Mouse (Mus musculus) forebrain, embryonic 10.5 days (tissue): Measurements from ENCODE around the gene Mon1a. TPM values are rescaled to one million over a fixed set of nuclear protein-coding genes. Genes with fewer than 3 reads are reported as not detected.
A peak's percentile ranks its signal among the peaks of the same experiment; 100 is the strongest.

Experiments used
- DNase-seq: peaks from one replicate; pipeline ENCODE4 v3.0.0-alpha.2; 2017; ENCODE audit warnings: low spot score; ENCODE audit errors: extremely low spot score
- H3K27ac ChIP-seq: fragments of 300-500 bp; sonication (generic); 2 replicates; pipeline ENCODE4 v1.5.1; 2016; ENCODE audit warnings: mild to moderate bottlenecking
- H3K27me3 ChIP-seq: fragments of 300-500 bp; sonication (generic); 2 replicates; pipeline ENCODE4 v1.6.1; 2016; ENCODE audit warnings: mild to moderate bottlenecking; ENCODE audit not compliant: poor library complexity, severe bottlenecking
- H3K36me3 ChIP-seq: fragments of 300-500 bp; sonication (generic); replicated peaks from 2 replicates; pipeline ENCODE4 v1.6.1; 2016; ENCODE audit warnings: mild to moderate bottlenecking, moderate library complexity
- H3K4me1 ChIP-seq: fragments of 300-500 bp; sonication (generic); 2 replicates; pipeline ENCODE4 v1.6.1; 2016
- H3K4me3 ChIP-seq: fragments of 300-500 bp; sonication (generic); 2 replicates; pipeline ENCODE4 v1.5.1; 2016; ENCODE audit warnings: mild to moderate bottlenecking, moderate library complexity
- H3K9me3 ChIP-seq: fragments of 300-500 bp; sonication (generic); 2 replicates; pipeline ENCODE4 v1.6.1; 2016; ENCODE audit warnings: mild to moderate bottlenecking, moderate library complexity
- WGBS: fragments of 180-500 bp; shearing (Covaris S2); methylation state at CpG from one replicate; pipeline ENCODE4 v1.1.7; 2016; 5-methylcytosine and 5-hydroxymethylcytosine counted together
- polyA plus RNA-seq: library from polyadenylated mRNA; unstranded; fragments of >200 nt; fragmentation: Nextera tagmentation; extraction: Ambion mirVana; gene quantifications from 2 replicates; pipeline ENCODE4 v1.2.1, GENCODE M21; 2016

The Mon1a gene
- polyA plus RNA-seq, 1 experiment from 2014 or later = 12.5 TPM

DNA sequence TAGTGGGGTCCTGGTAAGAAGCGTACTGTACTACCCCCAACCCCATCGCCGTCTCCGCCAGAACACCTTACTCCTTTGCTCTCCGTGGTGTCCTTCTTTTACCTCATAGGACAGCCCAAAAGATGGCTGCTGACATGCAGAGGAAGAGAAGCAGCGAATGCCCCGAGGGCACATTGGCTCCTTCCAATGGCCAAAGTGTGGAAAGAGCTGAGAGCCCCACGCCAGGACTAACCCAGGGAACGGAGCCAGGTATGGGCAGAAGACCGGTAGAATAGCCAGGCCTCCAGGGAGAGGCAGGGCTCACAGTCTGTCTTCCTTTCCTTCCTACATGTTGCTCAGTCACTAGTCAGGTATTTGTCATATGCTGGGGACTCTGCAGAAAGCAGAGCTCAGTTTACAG lies 10.6 kb downstream of the Mon1a start:
- WGBS = 83% methylated on average over 10 of the region's 10 CpGs
- peaks cover 15% of the 10 kb centered on the region for H3K36me3 ChIP-seq
- no peaks in the 10 kb centered on the region for H3K9me3 ChIP-seq
- peaks cover 21% of the 10 kb centered on the region for H3K4me1 ChIP-seq
- H3K27ac ChIP-seq = no peak overlapping the region
- no peak for DNase-seq
- H3K4me3 ChIP-seq = no peak overlapping the region
- peaks cover 45% of the 10 kb centered on the region for H3K27me3 ChIP-seq

DNA sequence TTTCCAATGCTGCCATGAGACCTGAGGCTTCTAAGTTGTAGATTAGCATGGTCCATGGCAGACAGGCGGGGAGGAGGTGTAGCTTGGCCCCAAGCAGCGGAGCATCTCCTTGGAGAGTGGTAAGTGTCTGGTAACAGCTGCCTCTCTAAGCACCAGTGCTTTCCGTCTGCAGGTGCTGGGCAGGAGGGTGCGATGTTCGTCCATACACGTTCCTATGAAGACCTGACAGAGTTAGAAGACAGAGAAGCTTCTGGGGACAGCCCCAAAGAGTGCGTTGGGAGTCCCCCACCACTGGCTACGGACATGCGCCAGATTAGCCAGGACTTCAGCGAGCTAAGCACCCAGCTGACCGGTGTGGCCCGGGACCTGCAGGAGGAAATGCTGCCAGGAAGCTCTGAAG lies 11.9 kb downstream of the Mon1a start:
- WGBS = 70% methylated on average over 12 of the region's 12 CpGs
- Histone ChIP-seq H3K4me1 (peaks cover 22% of the 10 kb centered on the region), H3K36me3 (peaks cover 15% of the 10 kb centered on the region), H3K27me3 (peaks cover 46% of the 10 kb centered on the region), H3K4me3 (no peak overlapping the region), H3K27ac (no peak overlapping the region), H3K9me3 (no peaks in the 10 kb centered on the region)
- DNase-seq = no peak

DNA sequence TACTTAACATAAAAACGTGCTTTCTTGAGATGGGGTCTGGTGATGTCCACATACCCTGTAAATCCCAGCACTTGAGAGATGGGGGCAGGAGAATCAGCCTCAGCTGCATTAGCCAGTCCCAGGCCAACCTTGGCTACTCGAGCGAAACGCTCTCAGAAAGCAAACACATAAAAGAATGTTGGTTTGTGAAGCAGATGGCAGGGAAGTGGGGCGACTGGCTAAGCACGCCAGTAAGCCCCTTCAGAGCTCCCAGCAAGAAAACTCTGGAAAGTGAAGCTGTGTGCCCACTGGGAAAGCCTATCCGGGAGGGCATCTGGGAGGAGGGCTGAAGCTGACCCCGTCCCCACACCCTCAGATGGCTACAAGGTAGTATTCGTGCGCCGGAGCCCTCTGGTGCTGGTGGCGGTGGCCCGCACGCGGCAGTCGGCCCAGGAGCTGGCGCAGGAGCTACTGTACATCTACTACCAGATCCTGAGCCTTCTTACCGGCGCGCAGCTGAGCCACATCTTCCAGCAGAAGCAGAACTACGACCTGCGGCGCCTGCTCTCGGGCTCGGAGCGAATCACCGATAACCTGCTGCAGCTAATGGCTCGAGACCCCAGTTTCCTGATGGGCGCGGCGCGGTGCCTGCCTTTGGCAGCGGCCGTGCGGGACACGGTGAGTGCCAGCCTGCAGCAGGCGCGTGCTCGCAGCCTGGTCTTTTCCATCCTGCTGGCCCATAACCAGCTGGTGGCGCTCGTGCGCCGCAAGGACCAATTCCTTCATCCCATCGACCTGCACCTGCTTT lies 13.1 kb downstream of the Mon1a start:
- no peaks in the 10 kb centered on the region for H3K9me3 ChIP-seq
- H3K4me3 ChIP-seq = peak overlapping the region; percentile 55
- peak; percentile 75 for DNase-seq
- peaks cover 28% of the 10 kb centered on the region for H3K4me1 ChIP-seq
- H3K27me3 ChIP-seq = peaks cover 55% of the 10 kb centered on the region
- peaks cover 15% of the 10 kb centered on the region for H3K36me3 ChIP-seq
- 2% methylated on average over 44 of the region's 44 CpGs for WGBS
- H3K27ac ChIP-seq = peak overlapping the region; percentile 62

DNA sequence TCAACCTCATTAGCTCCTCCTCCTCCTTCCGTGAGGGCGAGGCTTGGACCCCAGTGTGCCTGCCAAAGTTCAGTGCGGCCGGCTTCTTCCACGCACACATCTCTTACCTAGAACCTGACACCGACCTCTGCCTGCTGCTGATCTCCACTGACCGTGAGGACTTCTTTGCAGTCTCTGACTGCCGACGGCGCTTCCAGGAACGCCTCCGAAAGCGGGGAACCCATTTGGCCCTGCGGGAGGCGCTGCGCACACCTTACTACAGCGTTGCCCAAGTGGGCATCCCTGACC lies 13.6 kb downstream of the Mon1a start:
- 8% methylated on average over 17 of the region's 17 CpGs for WGBS
- no peak for DNase-seq
- peaks cover 60% of the 10 kb centered on the region for H3K27me3 ChIP-seq
- peaks cover 15% of the 10 kb centered on the region for H3K36me3 ChIP-seq
- H3K9me3 ChIP-seq = no peaks in the 10 kb centered on the region
- H3K4me3 ChIP-seq = peak overlapping the region; percentile 55
- peaks cover 33% of the 10 kb centered on the region for H3K4me1 ChIP-seq
- H3K27ac ChIP-seq = no peak overlapping the region; the same call in 1 of the 2 replicates

DNA sequence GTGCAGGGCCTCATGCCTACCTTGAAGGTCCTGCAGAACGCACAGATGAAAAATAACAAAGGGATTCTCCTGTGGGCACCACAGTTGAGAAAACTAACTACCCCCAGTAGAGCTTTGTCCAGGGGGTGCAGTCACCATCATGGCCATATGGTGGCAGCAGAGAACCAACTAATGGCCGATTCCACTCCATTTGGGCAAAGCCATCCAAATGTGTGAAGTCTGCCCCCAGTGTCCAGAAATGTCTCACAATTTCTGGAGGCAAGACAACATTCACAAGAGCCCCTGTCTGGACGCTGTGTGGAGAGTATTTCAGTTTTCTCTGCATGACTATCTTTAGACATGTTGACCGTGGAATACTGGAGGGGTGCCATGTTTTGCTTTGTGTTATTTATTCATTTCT lies 16.8 kb downstream of the Mon1a start:
- H3K27ac ChIP-seq = no peak overlapping the region
- peaks cover 63% of the 10 kb centered on the region for H3K4me1 ChIP-seq
- peaks cover 12% of the 10 kb centered on the region; the same call in 1 of the 2 replicates for H3K36me3 ChIP-seq
- no peaks in the 10 kb centered on the region for H3K9me3 ChIP-seq
- H3K4me3 ChIP-seq = no peak overlapping the region
- DNase-seq = peak; percentile 86
- WGBS = 7% methylated on average over 4 of the region's 4 CpGs
- H3K27me3 ChIP-seq = peaks cover 73% of the 10 kb centered on the region

DNA sequence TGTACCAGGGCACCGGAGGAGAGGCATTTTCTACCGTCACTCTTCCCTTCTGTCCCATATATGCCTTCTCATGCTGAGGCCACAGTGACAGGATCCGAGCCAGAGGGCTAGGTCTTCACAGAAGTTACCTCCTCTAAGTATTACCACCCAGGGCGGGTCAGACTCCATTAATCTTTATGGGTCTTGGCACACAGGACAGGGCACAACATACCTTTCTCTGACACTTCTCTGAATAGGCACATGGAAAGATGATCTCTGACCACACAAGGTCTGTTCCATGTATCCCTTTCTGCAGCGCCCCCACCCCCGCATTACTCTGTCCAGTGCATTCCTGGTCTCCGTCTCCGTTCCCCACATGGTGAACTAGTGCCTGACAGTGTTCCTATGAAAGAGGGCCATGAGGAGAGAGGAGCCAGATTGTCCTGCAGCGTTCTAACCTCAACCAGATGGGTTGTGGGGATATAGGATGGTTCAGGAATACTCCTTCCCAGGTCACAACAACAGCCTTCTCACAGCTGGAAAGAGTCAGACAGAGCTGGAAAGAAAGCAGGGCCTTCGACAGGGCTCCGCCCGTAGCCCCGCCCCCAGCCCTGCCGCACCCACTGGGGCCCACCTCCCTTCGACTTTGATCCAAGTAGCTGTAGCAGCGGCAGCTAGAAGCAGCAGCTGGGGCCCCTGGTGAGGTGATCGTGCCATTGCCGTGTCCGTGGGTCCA lies 18.5 kb downstream of the Mon1a start, which contains the start of gene Mst1r:
TSS of gene Mst1r (plus strand) at position 622 of the 715 bp plus-strand sequence.
- H3K4me3 ChIP-seq = peak within 1 kb of the TSS; percentile 49
- H3K36me3 ChIP-seq = 0 out of 2 replicates have a peak, but pooled peaks cover 3% of the 10 kb centered on the region
- peaks cover 48% of the 10 kb centered on the region for H3K4me1 ChIP-seq
- peaks cover 56% of the 10 kb centered on the region for H3K27me3 ChIP-seq
- 21% methylated on average over 19 of the region's 19 CpGs for WGBS
- H3K27ac ChIP-seq = peak within 1 kb of the TSS; percentile 74
- no peaks in the 10 kb centered on the region for H3K9me3 ChIP-seq
- peak; percentile 64 for DNase-seq

DNA sequence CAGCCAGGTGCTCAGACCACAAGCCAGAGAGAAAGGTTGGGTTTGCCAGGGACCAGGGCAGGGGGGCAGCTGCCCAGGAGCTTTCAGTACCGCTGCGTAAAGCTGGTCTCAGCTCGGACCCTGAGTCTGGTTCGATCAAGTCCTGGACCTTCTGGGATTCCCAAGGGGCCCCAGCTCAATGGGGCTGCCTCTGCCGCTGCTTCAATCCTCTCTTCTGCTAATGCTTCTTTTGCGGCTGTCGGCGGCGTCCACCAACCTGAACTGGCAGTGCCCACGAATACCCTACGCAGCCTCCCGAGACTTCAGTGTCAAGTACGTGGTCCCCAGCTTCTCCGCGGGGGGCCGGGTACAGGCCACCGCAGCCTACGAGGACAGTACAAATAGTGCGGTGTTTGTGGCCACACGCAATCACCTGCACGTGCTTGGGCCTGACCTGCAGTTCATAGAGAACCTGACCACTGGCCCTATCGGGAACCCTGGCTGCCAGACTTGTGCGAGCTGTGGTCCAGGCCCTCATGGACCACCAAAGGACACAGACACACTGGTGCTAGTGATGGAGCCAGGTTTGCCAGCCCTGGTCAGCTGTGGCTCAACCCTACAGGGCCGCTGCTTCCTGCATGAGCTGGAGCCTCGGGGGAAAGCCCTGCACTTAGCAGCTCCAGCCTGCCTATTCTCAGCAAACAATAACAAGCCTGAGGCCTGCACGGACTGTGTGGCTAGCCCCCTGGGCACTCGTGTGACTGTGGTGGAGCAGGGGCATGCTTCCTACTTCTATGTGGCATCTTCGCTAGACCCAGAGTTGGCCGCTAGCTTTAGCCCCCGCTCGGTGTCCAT lies 19.2 kb downstream of the Mon1a start:
- no peak for DNase-seq
- H3K4me3 ChIP-seq = peak overlapping the region; percentile 49
- peak overlapping the region; percentile 74 for H3K27ac ChIP-seq
- 0 out of 2 replicates have a peak, but pooled peaks cover 3% of the 10 kb centered on the region for H3K36me3 ChIP-seq
- 47% methylated on average over 31 of the region's 31 CpGs for WGBS
- peaks cover 49% of the 10 kb centered on the region for H3K27me3 ChIP-seq
- peaks cover 43% of the 10 kb centered on the region for H3K4me1 ChIP-seq
- H3K9me3 ChIP-seq = no peaks in the 10 kb centered on the region

DNA sequence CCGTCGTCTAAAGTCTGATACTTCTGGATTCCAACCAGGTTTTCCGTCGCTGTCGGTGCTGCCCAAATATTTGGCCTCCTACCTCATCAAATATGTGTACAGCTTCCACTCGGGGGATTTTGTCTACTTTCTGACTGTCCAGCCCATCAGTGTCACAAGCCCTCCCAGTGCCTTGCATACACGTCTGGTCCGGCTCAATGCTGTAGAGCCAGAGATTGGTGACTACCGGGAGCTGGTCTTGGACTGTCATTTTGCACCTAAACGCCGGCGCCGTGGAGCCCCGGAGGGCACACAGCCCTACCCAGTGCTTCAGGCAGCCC lies 19.8 kb downstream of the Mon1a start:
- Histone ChIP-seq H3K9me3 (no peaks in the 10 kb centered on the region), H3K4me3 (no peak overlapping the region; the same call in 1 of the 2 replicates), H3K27me3 (peaks cover 43% of the 10 kb centered on the region), H3K4me1 (peaks cover 43% of the 10 kb centered on the region), H3K36me3 (0 out of 2 replicates have a peak, but pooled peaks cover under 1% of the 10 kb centered on the region), H3K27ac (peak overlapping the region; percentile 74; the same call in 1 of the 2 replicates)
- 87% methylated on average over 14 of the region's 14 CpGs for WGBS
- DNase-seq = no peak

DNA sequence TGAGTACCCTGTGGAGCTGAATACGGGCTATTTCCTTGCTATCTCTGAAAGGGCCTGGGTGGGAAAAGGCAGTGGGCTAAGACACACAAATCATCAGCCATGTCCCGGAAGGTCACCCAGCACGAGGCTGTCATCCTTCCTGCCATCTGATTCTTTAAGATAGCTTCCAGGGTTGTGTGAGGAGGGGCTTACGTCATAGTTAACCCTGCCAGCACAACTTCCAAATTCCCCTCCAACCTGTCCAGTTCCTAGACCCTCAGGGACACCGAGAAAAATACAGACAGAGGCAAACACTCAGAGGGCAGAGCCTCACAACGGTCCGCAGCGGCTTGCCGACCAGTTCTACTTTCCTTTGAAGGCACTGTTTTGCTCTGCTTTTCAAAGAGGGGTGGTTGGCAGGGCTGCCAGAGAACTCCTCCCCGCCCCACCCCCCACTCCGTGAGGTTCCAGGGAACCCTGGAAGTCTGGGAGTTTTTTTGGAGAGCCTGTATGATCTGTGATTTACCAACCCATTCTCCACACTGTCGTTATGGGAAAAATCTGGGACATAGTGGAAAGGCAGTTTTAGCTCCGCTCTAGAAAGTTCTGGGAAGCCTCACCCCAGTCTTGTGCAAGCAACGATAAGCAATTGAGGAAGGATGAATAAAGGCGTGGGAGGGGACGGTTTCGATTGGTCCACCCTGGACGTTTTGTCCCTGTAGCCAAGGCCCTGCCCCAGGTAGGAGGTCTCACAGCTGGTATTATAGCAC lies 20.6 kb downstream of the Mon1a start:
- 37% methylated on average over 18 of the region's 18 CpGs for WGBS
- DNase-seq = no peak
- Histone ChIP-seq H3K36me3 (no peaks in the 10 kb centered on the region), H3K27ac (no peak overlapping the region), H3K4me1 (peaks cover 43% of the 10 kb centered on the region), H3K9me3 (no peaks in the 10 kb centered on the region), H3K27me3 (peaks cover 36% of the 10 kb centered on the region), H3K4me3 (peak overlapping the region; percentile 14; the same call in 1 of the 2 replicates)

DNA sequence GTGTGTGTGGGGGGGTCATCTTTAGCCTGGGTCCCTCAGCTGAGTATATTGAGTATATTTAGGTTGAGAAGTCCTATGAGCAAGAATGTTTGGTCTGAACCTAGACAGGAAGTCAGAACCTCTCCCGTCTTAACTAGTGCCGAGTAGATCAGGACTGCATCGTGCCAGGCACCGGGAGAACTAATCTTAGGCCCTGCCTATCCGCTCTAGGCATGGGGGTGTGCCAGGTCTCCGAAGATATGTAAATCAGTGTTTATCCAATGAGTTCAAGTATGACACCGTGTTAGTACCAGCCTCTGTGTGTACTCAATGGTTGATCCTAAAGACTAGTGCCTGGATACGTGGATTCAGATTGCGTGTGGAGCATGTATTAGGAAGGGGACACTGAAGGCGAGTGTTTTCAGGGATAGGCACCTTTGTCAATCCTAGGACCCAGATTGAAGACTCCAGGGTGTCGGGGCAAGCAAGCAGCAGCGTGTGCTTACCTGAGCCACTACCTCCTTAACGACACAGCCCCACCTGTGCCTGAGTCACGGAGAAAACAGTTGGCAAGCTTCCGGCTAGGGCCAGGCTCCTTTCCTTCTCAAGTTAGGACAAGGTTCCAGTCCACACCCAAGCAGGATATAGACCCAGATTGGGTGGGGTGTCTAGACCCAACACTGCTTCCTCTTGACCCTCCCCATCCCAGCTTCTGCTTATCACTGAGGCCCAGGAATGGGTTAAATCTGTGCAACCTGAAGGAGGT lies 22.2 kb downstream of the Mon1a start:
- no peak for DNase-seq
- H3K27ac ChIP-seq = no peak overlapping the region
- no peaks in the 10 kb centered on the region for H3K36me3 ChIP-seq

DNA sequence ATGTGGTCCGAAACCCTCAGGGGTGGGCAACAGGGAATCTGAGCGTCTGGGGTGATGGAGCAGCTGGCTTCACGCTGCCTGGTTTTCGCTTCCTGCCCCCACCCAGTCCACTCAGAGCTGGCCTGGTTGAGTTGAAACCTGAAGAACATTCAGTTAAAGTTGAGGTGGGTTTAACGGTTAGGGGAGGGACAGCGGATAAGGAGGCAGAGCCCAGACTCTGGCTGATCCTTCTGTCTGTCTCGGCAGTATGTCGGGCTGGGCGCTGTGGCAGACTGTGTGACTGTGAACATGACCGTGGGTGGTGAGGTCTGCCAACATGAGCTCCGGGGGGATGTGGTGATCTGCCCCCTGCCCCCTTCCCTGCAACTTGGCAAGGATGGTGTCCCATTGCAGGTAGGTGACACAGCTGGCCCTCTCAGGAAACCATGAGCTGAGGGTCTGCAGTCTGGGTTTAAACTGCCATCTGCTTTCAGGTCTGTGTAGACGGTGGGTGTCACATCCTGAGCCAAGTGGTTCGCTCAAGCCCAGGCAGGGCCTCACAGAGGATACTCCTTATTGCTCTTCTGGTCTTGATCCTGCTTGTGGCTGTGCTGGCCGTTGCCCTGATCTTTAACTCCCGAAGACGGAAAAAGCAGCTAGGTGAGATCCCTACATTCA lies 26.9 kb downstream of the Mon1a start:
- Histone ChIP-seq H3K4me3 (no peak overlapping the region), H3K27ac (no peak overlapping the region), H3K4me1 (peaks cover 14% of the 10 kb centered on the region), H3K9me3 (no peaks in the 10 kb centered on the region), H3K36me3 (no peaks in the 10 kb centered on the region), H3K27me3 (no peaks in the 10 kb centered on the region)
- 88% methylated on average over 16 of the region's 16 CpGs for WGBS
- no peak for DNase-seq

More for the DNA sequence above, 22.2 kb downstream of the Mon1a start:
- Histone ChIP-seq H3K4me1 (peaks cover 39% of the 10 kb centered on the region), H3K27me3 (peaks cover 34% of the 10 kb centered on the region), H3K4me3 (no peak overlapping the region), H3K9me3 (no peaks in the 10 kb centered on the region)
- WGBS = 94% methylated on average over 15 of the region's 15 CpGs
